Mouse (Mus musculus) gastrocnemius, postnatal 14 days (tissue): ENCODE measurements around the gene Dixdc1. TPM values are rescaled to one million over a fixed set of nuclear protein-coding genes. Genes with fewer than 3 reads are reported as not detected.

Source experiments
- DNase-seq: peaks from one replicate; pipeline ENCODE4 v3.0.0; 2021; ENCODE audit warnings: mixed read lengths
- intact Hi-C: fragments of 180-260 bp; cut with DNase I; formaldehyde crosslinking; loops from one replicate; pipeline ENCODE4 v1.15.1; 2025; ENCODE audit warnings: low total_unique reads
- long read RNA-seq, 2 experiments: library from polyadenylated mRNA; stranded (forward); transcript quantifications; one replicate each; pipeline ENCODE4 v2.0.0; 2021
- total RNA-seq, 2 experiments: library from RNA; stranded (reverse); gene quantifications; 2 replicates each; pipeline ENCODE4 v1.2.3; 2021

Gene Dixdc1
- total RNA-seq: 1 to 10 TPM; 3.7 to 4.2 TPM
- long read RNA-seq, experiment 1, partial matches to known transcripts: 1 of 1 reads
- long read RNA-seq, experiment 1, other reads (novel, unspliced or antisense): 0 of 1 reads
- long read RNA-seq, experiment 2, partial matches to known transcripts: 0 of 2 reads
- long read RNA-seq, experiment 2, other reads (novel, unspliced or antisense): 1 of 2 reads

- intact Hi-C loops: no loop called here
- DNase-seq: peak; percentile 92
Observed at GRCm38 (mm10) chr9:50738914-50739870, at the start of gene Dixdc1. Gene Dixdc1, minus strand, starts transcription at chr9:50739517.

DNA sequence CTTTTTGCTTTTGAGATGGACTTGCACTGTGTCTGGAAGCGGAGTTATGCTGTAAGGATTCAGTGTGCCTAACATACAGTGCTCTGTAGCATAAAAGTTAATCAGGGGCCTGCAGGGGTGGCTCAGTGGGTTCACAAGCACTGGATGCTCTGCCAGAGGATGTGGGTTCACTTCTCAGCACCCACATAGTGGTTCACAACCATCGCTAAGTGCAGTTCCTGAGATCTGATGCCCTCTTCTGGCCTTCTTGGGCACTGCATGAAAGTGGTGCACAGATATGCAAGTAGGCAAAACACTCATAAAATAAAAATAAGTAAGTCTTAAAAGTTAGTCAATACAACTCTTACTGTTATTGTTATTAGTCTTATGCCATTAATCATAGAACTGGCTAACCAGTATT is 42.8 kb upstream of the Dixdc1 start:
- no peak for DNase-seq

DNA sequence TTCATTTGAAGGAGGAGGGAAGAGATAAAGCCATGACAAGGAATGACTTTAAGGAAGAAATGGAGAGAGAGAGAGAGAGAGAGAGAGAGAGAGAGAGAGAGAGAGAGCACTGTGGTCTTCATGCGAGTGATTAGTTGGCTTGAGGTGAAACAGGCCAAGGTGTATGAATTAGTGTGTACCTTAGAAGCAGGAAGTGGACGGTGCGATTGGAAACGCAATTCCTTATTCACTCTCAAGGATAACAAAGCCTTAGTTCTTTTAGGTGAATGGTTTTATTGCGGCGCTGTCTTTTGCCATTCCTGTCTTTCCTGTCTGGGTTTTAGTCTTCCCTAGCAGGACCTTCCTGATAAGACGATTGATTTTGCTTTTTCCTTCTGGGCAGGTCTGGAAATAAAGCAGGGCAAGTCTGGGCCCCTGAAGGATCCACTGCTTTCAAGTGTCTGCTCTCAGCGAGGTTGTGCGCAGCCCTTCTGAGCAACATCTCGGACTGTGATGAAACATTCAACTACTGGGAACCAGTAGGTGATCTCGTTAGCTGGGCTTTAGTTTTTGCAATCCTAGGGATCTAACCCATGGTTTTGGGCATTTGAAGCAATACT is 36.9 kb upstream of the Dixdc1 start:
- intact Hi-C loops: no loop called here
- no peak for DNase-seq

More for the DNA sequence above, 42.8 kb upstream of the Dixdc1 start:
- intact Hi-C loops: no loop called here

DNA sequence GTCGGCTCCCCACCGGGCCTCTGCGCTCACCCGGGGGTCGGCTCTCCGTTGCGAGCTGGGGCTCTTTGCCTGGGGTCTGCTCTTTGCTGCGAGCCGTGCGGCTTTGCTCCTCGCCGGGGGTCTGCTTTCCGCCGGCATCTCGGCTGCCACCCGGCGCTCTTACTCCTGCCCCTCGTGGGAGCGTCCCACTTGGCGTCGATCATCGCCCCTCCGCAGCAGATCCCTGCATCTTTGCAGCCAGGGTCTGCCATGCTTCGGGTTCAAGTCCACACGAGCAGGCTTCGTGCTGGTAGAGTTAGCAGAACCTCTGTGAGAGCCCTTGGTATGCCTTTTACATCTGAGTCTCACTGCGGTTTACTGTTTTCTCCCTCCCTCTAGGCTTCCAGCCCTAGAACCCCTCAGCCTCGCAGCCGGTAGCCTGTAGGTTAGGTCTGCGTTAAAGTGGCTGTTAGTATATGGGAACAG is 36.4 kb upstream of the Dixdc1 start:
- intact Hi-C loops: no loop called here
- no peak for DNase-seq

DNA sequence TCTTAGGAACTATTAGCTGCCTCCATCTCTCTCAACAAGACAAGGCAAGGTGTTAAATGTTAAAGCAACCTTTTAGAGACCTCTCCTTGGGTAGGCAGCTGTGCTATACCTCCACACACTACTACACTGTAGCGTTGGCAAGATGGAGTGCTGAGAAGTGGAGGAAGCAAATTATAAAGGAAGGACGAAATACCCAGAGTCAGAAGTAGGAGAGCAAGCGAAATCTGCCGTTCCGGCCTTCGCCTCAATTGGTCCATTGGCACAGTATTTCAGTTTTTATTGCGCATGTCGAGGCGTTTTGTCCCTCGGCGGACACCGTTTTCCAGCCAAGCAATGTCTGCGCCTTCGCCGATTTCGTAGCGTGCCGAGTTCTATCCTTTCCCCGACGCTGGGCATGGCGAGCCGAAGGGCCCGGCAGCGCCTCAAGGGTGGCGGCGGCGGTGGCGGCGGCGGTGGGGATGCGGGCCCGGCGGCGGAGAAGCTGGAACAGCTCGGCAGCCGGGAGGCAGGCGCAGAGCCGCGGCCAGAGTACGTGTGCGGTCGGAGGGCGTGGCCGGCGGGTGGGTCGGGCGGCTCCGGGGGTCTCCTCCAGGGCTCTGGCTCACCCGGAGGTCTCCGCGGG is 35.8 kb upstream of the Dixdc1 start, which contains the start of the genes Alg9 and 1110032A03Rik:
Alg9 (plus strand) TSS at position 29 of the 622 bp plus-strand sequence.
1110032A03Rik (minus strand) TSS at position 530 of the 622 bp plus-strand sequence.
- DNase-seq: peak; percentile 84
- intact Hi-C loops: no loop called here

GRCm38 (mm10) chr9:50774026-50774462 is 34.7 kb upstream of the Dixdc1 start:
- no peak for DNase-seq
- intact Hi-C loops: no loop called here

DNA sequence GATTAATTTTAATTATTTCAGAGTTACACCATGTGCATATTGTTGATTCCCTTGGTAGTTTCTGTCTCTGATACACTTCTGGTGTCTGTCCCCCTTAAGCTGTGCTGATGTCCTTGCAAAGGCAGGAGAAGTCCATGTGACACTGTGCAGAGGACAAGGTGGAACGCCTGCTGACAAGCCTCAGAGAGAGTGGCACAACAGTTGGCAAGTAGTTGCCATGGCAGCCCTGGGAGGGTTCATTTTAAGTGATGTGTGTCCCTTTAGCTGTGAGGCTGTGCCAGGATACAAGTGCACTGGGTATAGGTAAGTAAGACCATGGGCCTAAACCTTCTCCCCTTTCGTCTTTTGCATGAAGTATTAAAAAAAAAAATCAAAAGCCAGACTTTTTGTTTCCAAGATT is 30.7 kb upstream of the Dixdc1 start:
- DNase-seq: no peak
- intact Hi-C loops: no loop called here

DNA sequence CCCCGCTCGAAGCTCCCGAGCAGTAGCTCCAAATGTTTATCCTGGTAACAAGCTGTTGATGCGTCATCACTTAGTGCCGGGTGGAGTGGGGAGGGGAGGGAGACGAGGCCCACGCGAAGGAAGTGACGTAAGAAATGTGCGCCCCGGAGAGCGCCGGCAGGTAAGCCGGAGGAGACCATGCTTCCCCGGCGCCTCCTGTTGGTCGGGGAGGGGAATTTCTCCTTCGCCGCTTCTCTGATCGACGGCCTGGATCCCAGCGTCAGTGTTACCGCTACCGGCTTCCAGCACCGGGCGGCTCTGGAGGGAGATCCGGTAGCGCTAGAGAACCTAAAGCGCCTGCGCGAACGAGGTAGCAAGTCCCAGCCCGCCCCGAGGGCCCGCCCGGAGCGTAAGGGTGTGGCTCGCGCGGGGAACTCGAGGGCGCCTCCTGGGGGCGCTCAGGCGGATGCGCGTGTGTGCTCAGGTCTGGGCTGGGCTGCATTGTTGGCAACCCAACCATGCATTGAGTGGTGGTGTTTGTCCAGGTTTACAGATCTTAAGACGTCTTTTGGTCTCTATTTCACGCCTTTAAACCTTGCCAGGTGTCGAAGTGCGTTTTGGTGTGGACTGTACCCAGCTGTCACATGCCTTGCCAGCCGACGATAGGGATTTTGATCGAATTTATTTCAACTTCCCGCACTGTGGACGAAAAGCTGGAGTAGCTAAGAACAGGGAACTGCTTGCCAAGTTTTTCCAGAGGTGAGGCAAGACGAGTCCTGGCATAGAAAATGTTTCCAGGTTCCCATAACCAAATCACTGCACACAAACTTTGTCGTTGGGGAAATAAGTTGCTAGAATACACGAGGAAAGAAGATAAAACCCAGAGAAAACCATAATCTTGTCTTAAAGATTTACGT is 29.0 kb upstream of the Dixdc1 start, which contains the start of gene Fdxacb1:
Fdxacb1 (plus strand) TSS at position 130 of the 896 bp plus-strand sequence.
- intact Hi-C loops: loop anchor here (10.0 kb wide), 1 partner anchor 54 kb away; no protein-coding TSS in a partner anchor

GRCm38 (mm10) chr9:50767531-50768106 is 28.3 kb upstream of the Dixdc1 start:
- intact Hi-C loops: loop anchor here (10.0 kb wide), 1 partner anchor 53 kb away; no protein-coding TSS in a partner anchor
- no peak for DNase-seq

More for the DNA sequence above, 29.0 kb upstream of the Dixdc1 start, which contains the start of gene Fdxacb1:
- peak; percentile 97 for DNase-seq

DNA sequence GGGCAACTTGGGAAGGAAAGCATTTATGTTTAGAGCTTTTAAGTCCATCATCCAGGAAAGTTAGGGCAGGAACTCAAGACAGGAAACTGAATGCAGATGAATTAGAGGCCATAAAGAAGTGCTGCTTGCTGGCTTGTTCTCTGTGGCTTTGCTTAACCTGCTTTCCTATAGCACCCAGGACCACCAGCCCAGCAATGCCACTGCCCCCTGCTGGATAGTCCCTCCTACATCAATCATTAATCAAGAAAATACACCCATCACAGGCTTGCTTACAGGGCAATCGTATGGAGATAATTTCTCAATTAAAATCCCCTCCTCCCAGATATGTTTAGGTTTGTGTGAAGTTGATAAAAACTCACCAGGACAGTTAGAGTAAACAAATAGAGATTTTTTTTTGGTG is 24.0 kb upstream of the Dixdc1 start:
- intact Hi-C loops: loop anchor here (10.0 kb wide), 1 partner anchor 49 kb away; no protein-coding TSS in a partner anchor
- no peak for DNase-seq

- DNase-seq: no peak
- intact Hi-C loops: loop anchor here (10.0 kb wide), 1 partner anchor 47 kb away; no protein-coding TSS in a partner anchor
Observed at GRCm38 (mm10) chr9:50761520-50762243, 22.4 kb upstream of the Dixdc1 start.

DNA sequence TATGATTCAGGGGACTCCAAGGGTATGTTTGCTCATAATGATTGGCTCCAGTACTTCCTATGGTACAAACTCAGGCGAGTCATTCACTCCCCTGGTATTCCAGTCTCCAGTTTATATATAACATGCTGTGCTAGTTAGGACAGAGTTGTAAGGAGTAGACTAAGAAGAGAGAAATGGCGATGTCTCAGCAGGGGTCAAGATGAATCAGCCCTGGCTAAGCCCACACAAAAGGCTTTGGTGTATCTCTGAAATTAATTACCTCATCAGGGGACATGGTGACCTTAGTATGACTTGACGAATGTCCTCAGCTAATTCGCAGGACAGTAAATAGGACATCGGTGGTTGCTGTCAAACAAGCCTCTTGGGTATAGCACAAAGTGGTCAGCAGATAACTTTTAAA is 17.4 kb upstream of the Dixdc1 start:
- no peak for DNase-seq
- intact Hi-C loops: no loop called here

DNA sequence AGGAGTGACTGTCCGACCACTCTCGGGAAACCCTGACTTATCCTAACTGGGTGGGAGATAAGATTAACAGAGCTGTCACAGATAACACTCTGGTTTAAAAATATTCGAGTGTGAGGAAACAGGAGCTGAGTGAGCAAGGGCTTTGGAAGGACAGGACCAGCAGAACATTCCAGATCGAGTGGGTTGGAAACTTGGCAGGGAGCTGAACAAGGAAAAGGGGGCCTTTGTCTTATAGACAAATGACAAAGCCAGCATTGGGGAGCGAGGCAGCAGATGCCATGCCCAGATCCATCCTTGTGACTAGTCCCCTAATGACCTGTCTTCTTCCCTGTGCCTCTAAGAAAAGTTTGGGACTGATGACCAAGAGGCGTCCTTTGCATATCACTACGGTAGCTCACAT is 14.6 kb upstream of the Dixdc1 start:
- DNase-seq: no peak
- intact Hi-C loops: no loop called here

- DNase-seq: peak; percentile 96
- intact Hi-C loops: no loop called here
Observed at GRCm38 (mm10) chr9:50752784-50753615, 13.7 kb upstream of the Dixdc1 start.

- DNase-seq: peak; percentile 64
- intact Hi-C loops: no loop called here
Observed at GRCm38 (mm10) chr9:50752054-50752602, 12.8 kb upstream of the Dixdc1 start, which contains the start of gene Hspb2. Gene Hspb2, minus strand, starts transcription at chr9:50752354.

DNA sequence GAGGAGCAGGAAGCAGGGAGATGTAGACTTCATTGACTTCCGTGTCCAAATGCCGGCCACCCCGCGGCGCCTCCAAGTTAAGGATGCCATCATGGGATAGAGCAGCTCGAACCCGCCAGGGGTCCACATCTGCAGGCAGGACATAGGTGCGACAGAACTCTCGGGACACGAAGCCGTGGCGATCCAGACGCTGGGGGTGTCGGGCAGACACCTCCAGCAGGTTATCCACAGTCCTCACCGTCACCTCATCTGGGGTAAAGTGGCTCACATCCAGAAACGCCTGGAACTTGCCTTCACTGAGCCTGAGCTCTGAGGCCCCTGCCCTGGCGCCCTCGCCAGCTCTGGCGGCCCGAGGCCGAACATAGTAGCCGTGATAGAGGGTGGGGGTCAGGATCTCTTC is 12.0 kb upstream of the Dixdc1 start, which contains the start of gene Cryab:
Cryab (plus strand) TSS at position 3 of the 400 bp plus-strand sequence.
- DNase-seq: peak; percentile 14
- intact Hi-C loops: no loop called here
